Comparison of ENCODE assay signal across 12 mouse cellular contexts in genomic region chr11:88648407-88648806, GRCm38 (mm10).
A peak's percentile ranks its signal among the peaks of the same experiment; 100 is the strongest.
DNase-seq lines count a peak whose midpoint lies in the region; ATAC-seq lines count a peak whose summit lies in the region.
"Had no signal": no experiment of that assay in that cellular context is flagged by ENCODE, and none has a peak within 500 bp of the region (broad histone marks: within the 10 kb centered on the region; RNA-seq: fewer than 3 reads in every experiment).

No protein-coding gene starts in this region.

- 0 out of 2 replicates have a peak, but pooled peaks have one; percentile 32 for ATAC-seq in limb, embryonic 13.5 days (ENCODE audit: low FRiP score, low read depth)
- peak; percentile 48; the same call in 1 of the 2 replicates for ATAC-seq in stomach, embryonic 16.5 days (ENCODE audit: insufficient read depth, low FRiP score)
- ATAC-seq: activated CD4-positive, CD25-positive, alpha-beta regulatory T cell, adult 4 months; liver, embryonic 12.5 days had no signal

- H3K27me3 ChIP-seq in limb, embryonic 13.5 days: no peaks in the 10 kb centered on the region
- H3K27me3 ChIP-seq in stomach, embryonic 16.5 days (ENCODE audit: control insufficient read depth, insufficient read depth, low read length): no peaks in the 10 kb centered on the region
- H3K27me3 ChIP-seq: liver, embryonic 12.5 days had no signal

- DNase-seq in heart, postnatal 4 days: peak; percentile 21
- no peak for DNase-seq in heart, adult 18-20 months
- peak; percentile 56 for DNase-seq in retina, postnatal 1 day
- no peak for DNase-seq in retina, embryonic 14.5 days (ENCODE audit: low spot score)
- no peak for DNase-seq in Muller cell, postnatal 12 days (ENCODE audit: inconsistent ontology term)
- no peak for DNase-seq in cerebellum, postnatal 10 days
- DNase-seq: kidney, adult 11 months; thymus, postnatal 36 days had no signal

- peaks cover 16% of the 10 kb centered on the region for H3K36me3 ChIP-seq in limb, embryonic 13.5 days
- H3K36me3 ChIP-seq in stomach, embryonic 16.5 days (ENCODE audit: control insufficient read depth, insufficient read depth, low read length): no peaks in the 10 kb centered on the region

- no peaks in the 10 kb centered on the region for H3K9me3 ChIP-seq in limb, embryonic 13.5 days
- H3K9me3 ChIP-seq in stomach, embryonic 16.5 days (replicated peaks; ENCODE audit: control insufficient read depth, low read length): no peaks in the 10 kb centered on the region
- H3K9me3 ChIP-seq: liver, embryonic 12.5 days had no signal

- 28% methylated on average over 5 of the region's 5 CpGs for WGBS in limb, embryonic 13.5 days
- WGBS in stomach, embryonic 16.5 days: 36% methylated on average over 5 of the region's 5 CpGs

- H3K27ac ChIP-seq in limb, embryonic 13.5 days: no peak overlapping the region; the same call in 1 of the 2 replicates
- no peak overlapping the region for H3K27ac ChIP-seq in stomach, embryonic 16.5 days (ENCODE audit: low read length)
- H3K27ac ChIP-seq: liver, embryonic 12.5 days had no signal

- H3K4me1 ChIP-seq in limb, embryonic 13.5 days: peaks cover 59% of the 10 kb centered on the region
- peaks cover 28% of the 10 kb centered on the region for H3K4me1 ChIP-seq in stomach, embryonic 16.5 days (ENCODE audit: control insufficient read depth, insufficient read depth, low read length)

- no peak overlapping the region for H3K9ac ChIP-seq in limb, embryonic 13.5 days
- no peak overlapping the region for H3K9ac ChIP-seq in stomach, embryonic 16.5 days (ENCODE audit: low read length)
- H3K9ac ChIP-seq: liver, embryonic 12.5 days had no signal

- H3K4me2 ChIP-seq in limb, embryonic 13.5 days (replicated peaks): 0 out of 2 replicates have a peak overlapping the region, but pooled peaks have one; percentile 14
- no peak overlapping the region for H3K4me2 ChIP-seq in stomach, embryonic 16.5 days (ENCODE audit: low read depth, low read length)
- H3K4me2 ChIP-seq: liver, embryonic 12.5 days had no signal

- H3K4me3 ChIP-seq in limb, embryonic 13.5 days: no peak overlapping the region
- H3K4me3 ChIP-seq in stomach, embryonic 16.5 days (replicated peaks; ENCODE audit: low read length): no peak overlapping the region
- H3K4me3 ChIP-seq: liver, embryonic 12.5 days had no signal

Comparison
In these comparisons a context has a peak if more than half of its experiments do, and no peak if none do; other contexts are left out.
1. DNase-seq: peak in heart, postnatal 4 days (single experiment) and retina, postnatal 1 day (single experiment); none in heart, adult 18-20 months (0 of 2), retina, embryonic 14.5 days (single experiment), Muller cell, postnatal 12 days (single experiment) and cerebellum, postnatal 10 days (0 of 2).